Mouse (Mus musculus): ENCODE data around the gene Lrrc74a. TPM values are rescaled to one million over a fixed set of nuclear protein-coding genes. Genes with fewer than 3 reads are reported as not detected.

Lrrc74a gene
- polyA plus RNA-seq, 1 experiment from 2014 or later = not detected

DNA sequence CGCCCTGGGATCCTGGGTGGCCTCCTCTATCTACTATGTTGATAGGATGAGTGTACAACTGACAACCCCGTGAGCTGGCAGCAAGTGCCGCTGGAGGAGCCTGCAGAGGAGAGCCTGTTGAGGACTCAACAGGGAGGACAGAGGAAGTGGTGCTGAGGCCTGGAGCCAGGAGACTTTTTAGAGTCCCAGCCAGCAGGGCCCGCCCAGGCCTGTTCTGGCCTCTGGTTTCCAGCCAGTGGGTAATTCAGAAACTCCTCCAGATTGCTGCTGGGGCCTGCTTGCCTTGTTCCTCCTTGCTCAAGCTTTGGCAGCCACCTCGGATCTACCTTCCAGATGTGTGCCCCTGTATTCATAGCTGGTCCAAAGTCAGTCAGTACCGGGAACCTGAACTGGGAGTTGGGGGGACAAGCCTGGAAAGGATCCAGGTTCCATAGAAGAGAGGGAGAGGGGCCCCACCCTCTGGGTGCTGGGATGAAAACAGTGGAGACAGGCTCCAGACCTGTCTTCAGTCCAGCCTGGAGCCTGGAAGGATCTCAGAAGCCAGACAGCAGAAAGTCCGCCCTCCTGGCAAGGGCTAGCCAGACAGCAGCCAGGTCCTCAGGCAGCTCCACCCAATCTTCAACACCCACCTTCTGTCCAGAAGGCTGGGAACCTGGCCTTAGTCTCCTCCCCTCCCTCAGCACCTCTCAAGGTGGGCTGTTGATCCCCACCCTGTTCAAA is 41.6 kb downstream of the Lrrc74a start:
- 87% methylated on average over 7 of the region's 7 CpGs for WGBS
- Histone ChIP-seq H3K27me3 (ENCODE audit: poor library complexity, severe bottlenecking) (no peaks in the 10 kb centered on the region), H3K4me3 (no peak overlapping the region), H3K27ac (peak overlapping the region; percentile 22; the same call in 1 of the 2 replicates), H3K9me3 (peaks cover 5% of the 10 kb centered on the region; the same call in 1 of the 2 replicates), H3K4me1 (peaks cover 31% of the 10 kb centered on the region), H3K36me3 (replicated peaks) (no peaks in the 10 kb centered on the region)
- DNase-seq (ENCODE audit: extremely low spot score, low spot score) = no peak

DNA sequence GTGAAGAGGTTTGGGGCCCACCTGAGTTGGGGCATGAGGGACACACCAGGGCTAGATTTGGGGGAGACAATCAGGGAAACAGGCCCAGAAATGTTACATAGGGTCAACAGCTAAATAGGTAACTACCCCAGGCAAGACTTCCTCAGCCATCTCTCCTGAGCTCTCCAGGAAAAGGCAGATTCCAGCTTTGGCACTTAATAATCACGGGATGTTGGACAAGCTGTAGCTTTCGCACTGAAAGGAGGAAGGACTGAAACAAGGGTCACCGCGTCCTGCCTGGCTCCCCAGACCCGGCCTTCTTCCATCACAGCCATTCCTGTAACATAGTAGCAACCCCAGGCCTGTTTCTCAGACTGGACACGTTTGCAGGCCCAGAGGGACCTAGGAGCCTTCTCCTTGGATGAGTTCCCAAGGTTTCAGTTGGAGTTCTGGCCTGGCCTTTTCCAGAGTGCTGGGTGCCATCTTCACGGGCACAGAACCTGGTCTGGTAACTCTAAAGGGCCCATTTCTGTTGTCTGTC is 42.2 kb downstream of the Lrrc74a start:
- Histone ChIP-seq H3K36me3 (replicated peaks) (no peaks in the 10 kb centered on the region), H3K4me1 (peaks cover 25% of the 10 kb centered on the region), H3K9me3 (peaks cover 5% of the 10 kb centered on the region; the same call in 1 of the 2 replicates), H3K4me3 (no peak overlapping the region), H3K27me3 (ENCODE audit: poor library complexity, severe bottlenecking) (no peaks in the 10 kb centered on the region), H3K27ac (0 out of 2 replicates have a peak overlapping the region, but pooled peaks have one; percentile 22)
- no peak for DNase-seq (ENCODE audit: extremely low spot score, low spot score)
- 85% methylated on average over 7 of the region's 7 CpGs for WGBS

DNA sequence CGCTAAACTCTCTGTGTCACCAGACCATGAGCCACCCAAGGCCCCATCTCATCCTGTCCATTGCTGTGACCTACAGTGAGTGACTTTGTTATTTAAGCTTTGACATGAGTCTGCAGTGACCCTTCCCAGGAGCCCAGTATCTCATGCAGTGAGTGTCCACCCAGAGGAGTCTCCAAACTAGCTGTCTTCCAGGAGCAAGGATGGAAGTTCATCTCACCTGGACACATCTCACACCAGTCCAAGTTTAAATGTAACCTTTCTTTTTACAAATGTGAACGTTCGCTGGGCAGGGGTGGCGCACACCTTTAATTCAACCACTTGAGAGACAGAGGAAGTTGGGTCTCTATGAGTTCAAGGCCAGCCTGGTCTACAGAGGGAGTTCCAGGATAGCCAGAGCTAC is 44.4 kb downstream of the Lrrc74a start:
- H3K36me3 ChIP-seq (replicated peaks) = no peaks in the 10 kb centered on the region
- H3K27me3 ChIP-seq (ENCODE audit: poor library complexity, severe bottlenecking) = no peaks in the 10 kb centered on the region
- 97% methylated on average over 4 of the region's 4 CpGs for WGBS
- no peak overlapping the region for H3K4me3 ChIP-seq
- H3K27ac ChIP-seq = no peak overlapping the region
- peaks cover 5% of the 10 kb centered on the region; the same call in 1 of the 2 replicates for H3K9me3 ChIP-seq
- peaks cover 12% of the 10 kb centered on the region for H3K4me1 ChIP-seq
- no peak for DNase-seq (ENCODE audit: extremely low spot score, low spot score)

DNA sequence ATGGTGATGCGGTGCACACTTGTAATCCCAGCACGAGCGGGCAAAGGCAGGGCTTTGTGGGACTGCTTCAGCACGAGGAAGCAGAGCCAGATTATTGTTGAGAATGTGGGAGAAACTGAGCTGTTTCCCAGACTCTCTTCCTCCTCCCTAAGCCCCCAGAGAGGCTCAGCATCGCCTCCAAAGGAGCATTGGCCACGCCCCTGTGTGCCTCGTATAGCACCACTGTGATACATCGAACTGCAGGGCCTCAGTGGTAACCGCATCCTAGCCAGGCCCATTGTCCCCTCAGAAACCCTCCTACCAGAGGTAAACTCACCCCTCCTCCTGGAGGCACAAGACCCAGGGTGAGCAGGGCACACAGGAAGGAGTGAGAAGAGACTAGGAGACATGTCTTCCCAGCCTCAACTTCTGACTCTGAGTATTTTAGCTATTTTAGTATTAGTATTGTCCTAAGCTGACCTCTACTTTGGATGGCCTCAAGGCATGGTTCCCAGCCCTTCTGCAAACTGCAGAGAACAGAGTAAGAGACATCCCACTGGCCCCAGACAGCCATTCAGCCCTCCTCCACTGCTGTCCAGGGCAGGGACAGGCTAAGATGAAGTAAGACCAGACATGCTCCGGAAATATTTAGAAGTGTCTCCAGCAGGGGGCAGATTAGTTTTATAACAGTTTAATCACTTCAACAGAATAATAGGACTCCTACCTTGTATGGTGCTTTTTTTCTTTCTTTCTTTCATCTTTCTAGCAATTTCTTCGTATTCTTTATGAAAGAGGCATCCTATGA is 45.2 kb downstream of the Lrrc74a start:
- 52% methylated on average over 11 of the region's 11 CpGs for WGBS
- H3K36me3 ChIP-seq (replicated peaks) = no peaks in the 10 kb centered on the region
- H3K27ac ChIP-seq = peak overlapping the region; percentile 62
- no peak overlapping the region for H3K4me3 ChIP-seq
- H3K4me1 ChIP-seq = peaks cover 19% of the 10 kb centered on the region
- no peak for DNase-seq (ENCODE audit: extremely low spot score, low spot score)
- H3K9me3 ChIP-seq = peaks cover 5% of the 10 kb centered on the region; the same call in 1 of the 2 replicates
- no peaks in the 10 kb centered on the region for H3K27me3 ChIP-seq (ENCODE audit: poor library complexity, severe bottlenecking)

DNA sequence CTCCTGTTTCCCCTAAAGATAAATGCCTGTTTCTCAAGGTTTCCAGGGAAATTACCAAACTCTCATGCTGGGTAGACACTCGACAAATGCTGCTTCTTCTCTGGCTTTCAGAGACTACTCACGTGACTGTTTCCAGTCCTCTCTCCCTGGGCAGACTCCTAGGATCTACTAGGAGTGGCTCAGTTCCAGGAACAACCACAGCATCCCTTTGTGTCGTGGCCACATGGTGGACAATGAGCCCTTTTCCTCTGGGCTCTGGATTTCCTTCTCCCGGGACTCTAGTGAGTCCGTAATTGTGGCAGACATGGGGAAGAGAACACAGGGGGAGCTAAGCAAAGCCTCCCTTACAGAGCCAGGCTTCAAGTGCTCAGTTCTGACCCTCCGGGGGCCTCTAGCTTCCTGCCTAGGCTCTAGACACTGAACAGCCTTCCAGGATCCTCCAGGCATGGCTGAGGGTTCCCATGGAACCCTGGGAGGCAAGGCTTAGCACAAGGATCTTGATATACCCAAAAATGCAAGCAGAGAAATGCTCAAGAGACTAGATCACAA is 47.6 kb downstream of the Lrrc74a start:
- WGBS = 59% methylated on average over 6 of the region's 6 CpGs

DNA sequence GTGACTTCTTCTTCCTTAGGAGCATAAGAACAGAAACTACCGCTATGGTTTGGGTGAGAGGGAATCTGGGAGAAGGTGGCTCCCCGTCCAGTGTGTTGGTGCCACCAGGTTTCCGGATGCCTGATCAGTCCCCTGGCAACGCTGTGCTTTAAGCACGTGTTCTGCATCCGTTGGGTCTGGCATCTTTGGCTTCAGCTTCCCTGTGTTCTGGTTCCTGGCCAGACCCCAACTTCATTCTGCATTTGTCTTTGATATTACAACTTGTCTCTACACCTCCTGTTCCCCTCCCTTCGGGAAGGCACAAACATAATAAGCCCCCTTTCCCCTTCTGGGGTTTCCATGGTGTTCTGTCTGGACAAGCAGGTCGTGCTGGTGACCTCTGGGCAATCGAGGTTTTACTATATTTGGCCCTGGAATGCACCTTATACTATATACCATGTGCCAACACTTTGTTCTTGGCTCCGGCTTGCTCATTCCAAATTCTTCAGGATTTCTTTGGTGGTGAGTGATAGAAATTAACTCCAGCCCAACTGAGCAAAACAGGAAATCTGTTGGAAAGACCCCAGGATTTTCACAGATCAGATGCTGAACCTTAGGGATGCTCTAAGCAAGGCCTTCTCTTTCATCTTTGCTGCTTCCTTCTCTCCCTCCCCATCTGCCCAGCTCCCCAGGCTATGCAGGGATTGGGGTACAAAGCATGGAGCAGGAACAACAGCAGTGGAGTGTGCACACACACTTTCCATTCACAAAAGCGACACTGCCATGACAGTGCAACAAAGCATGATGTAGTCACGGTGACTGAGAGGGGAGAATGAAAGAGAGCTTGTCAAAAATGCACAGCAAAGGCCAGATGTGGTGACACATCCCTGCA is 52.2 kb downstream of the Lrrc74a start:
- H3K9me3 ChIP-seq = no peaks in the 10 kb centered on the region
- H3K4me3 ChIP-seq = no peak overlapping the region
- H3K36me3 ChIP-seq (replicated peaks) = no peaks in the 10 kb centered on the region
- no peak for DNase-seq (ENCODE audit: extremely low spot score, low spot score)
- 57% methylated on average over 12 of the region's 12 CpGs for WGBS
- peaks cover 50% of the 10 kb centered on the region for H3K4me1 ChIP-seq
- H3K27ac ChIP-seq = peak overlapping the region; percentile 74
- no peaks in the 10 kb centered on the region for H3K27me3 ChIP-seq (ENCODE audit: poor library complexity, severe bottlenecking)

More for the DNA sequence above, 47.6 kb downstream of the Lrrc74a start:
- Histone ChIP-seq H3K27me3 (ENCODE audit: poor library complexity, severe bottlenecking) (no peaks in the 10 kb centered on the region), H3K4me3 (no peak overlapping the region), H3K36me3 (replicated peaks) (no peaks in the 10 kb centered on the region), H3K9me3 (no peaks in the 10 kb centered on the region), H3K4me1 (peaks cover 34% of the 10 kb centered on the region), H3K27ac (peak overlapping the region; percentile 40; the same call in 1 of the 2 replicates)
- DNase-seq (ENCODE audit: extremely low spot score, low spot score) = no peak

DNA sequence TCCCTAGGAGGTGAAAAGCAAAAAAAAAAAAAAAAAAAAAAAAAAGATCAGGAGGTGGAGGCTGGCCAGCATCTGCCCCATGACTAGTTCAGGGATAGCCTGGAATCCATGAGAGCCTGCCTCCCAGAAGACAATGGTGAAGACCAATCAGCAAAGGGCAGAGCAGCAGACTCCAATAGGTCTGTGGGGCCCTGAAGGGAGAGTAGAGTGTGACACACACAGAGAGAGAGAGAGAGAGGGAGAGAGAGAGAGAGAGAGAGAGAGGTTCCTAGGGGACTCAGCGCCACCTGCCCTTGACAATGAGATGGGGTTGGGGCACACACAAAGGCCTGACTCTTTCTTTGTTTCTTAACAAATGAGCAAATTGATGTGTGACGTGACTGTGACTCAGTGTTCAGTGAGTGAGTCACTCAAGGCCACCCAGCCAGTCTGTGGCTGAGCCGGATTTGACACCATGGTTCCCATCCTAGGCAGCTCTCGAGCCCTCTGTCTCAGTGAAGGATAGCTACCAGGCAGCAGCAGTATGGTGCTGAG is 52.9 kb downstream of the Lrrc74a start:
- DNase-seq (ENCODE audit: extremely low spot score, low spot score) = peak; percentile 47
- no peaks in the 10 kb centered on the region for H3K27me3 ChIP-seq (ENCODE audit: poor library complexity, severe bottlenecking)
- H3K4me3 ChIP-seq = no peak overlapping the region
- 40% methylated on average over 4 of the region's 4 CpGs for WGBS
- no peaks in the 10 kb centered on the region for H3K9me3 ChIP-seq
- no peaks in the 10 kb centered on the region for H3K36me3 ChIP-seq (replicated peaks)
- peak overlapping the region; percentile 74 for H3K27ac ChIP-seq
- peaks cover 46% of the 10 kb centered on the region for H3K4me1 ChIP-seq

DNA sequence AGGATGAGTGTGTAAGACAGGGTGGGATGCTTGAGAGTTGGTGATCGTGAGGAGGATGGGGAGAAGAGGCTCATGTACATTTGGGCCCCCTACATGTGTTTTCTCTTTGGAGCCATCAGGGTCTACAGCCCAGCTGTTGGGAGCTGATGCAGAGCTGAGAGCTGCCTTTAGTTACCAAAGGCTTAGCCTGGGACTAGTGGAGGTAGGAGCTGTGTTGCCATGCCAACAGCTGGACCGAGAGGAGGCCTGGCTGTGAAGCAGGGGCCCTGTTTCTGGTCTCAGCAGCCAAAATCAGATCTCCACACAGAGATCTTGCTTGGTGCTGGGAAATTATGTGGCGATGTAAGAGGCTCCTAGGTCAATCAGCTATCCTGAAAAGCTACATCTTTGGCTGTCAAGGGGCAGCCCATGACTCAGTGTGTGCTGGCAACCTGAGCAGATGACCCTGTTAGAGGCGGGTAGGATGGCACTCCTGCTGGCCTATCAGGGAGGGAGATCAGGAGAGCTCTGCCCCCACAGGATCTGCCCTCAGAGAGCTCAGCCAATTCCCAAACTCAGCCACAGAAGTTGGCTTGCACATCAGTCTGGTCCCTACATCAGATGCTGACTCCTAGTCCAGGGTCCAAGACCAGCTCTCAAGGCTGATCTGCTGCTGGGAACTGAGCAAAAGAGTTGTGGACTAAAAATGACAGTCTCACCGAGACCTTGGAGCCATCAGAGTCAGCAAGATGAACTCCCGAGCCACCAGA is 56.1 kb downstream of the Lrrc74a start:
- DNase-seq (ENCODE audit: extremely low spot score, low spot score) = peak; percentile 29
- H3K27me3 ChIP-seq (ENCODE audit: poor library complexity, severe bottlenecking) = no peaks in the 10 kb centered on the region
- no peaks in the 10 kb centered on the region for H3K9me3 ChIP-seq
- H3K27ac ChIP-seq = peak overlapping the region; percentile 74
- 50% methylated on average over 6 of the region's 6 CpGs for WGBS
- H3K4me1 ChIP-seq = peaks cover 52% of the 10 kb centered on the region
- H3K36me3 ChIP-seq (replicated peaks) = no peaks in the 10 kb centered on the region
- no peak overlapping the region for H3K4me3 ChIP-seq

DNA sequence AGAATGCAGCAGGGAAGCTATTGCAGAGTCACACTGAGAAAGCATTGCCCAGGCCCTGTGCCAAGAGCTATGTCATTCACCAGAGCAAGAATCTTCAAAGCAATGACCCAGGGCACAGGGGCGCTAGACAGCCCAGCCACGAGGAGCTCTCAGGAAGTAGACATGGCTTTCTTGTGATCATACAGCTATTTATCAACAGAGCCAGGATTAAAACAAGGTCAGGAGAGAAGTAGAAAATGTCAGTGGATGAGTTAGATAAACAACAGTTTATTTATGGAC is 56.6 kb downstream of the Lrrc74a start:
- Histone ChIP-seq H3K9me3 (no peaks in the 10 kb centered on the region), H3K4me1 (peaks cover 52% of the 10 kb centered on the region), H3K27ac (peak overlapping the region; percentile 74; the same call in 1 of the 2 replicates), H3K27me3 (ENCODE audit: poor library complexity, severe bottlenecking) (no peaks in the 10 kb centered on the region), H3K4me3 (no peak overlapping the region), H3K36me3 (replicated peaks) (no peaks in the 10 kb centered on the region)
- no peak for DNase-seq (ENCODE audit: extremely low spot score, low spot score)
- WGBS = 56% methylated on average over 2 of the region's 2 CpGs

DNA sequence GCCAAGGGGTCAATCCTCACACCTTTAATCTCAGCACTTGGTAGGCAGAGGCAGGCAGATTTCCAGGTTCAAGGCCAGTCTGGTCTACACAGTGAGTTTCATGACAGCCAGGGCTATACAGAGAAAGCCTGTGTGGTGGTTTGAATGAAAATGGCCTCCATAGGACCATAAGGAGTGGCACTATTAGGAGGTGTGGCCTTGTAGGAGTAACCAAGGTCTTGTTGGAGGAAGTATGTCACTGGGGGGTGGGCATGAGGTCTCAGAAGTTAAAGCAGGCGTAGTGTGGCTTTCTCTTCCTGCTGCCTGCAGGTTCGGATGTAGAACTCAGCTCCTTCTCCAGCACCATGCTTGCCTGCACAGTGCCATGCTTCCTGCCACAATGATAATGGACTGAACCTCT is 57.8 kb downstream of the Lrrc74a start:
- no peak for DNase-seq (ENCODE audit: extremely low spot score, low spot score)
- H3K27ac ChIP-seq = no peak overlapping the region
- no peaks in the 10 kb centered on the region for H3K9me3 ChIP-seq
- 81% methylated on average over 2 of the region's 2 CpGs for WGBS
- H3K4me1 ChIP-seq = peaks cover 49% of the 10 kb centered on the region
- H3K27me3 ChIP-seq (ENCODE audit: poor library complexity, severe bottlenecking) = no peaks in the 10 kb centered on the region
- no peaks in the 10 kb centered on the region for H3K36me3 ChIP-seq (replicated peaks)
- H3K4me3 ChIP-seq = no peak overlapping the region

DNA sequence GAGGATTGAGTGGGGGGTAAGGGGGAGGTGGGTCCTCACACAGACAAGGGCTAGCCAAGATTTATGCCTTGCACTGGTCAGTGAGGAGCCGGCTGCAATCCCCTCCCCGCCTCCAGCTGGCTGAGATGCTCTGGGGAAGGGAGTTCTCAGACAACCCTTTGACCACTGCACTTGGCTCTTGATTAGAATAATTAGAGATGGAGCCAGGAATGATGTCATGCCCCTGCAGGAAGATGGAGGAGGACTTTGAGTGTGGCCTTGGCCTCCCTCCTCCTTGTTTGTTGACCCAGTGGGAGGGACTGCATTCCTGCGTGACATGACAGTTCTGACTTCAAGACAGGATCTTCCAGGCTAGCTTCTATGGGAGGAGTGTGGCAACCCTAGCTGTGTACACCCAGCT is 59.7 kb downstream of the Lrrc74a start:
- Histone ChIP-seq H3K27ac (peak overlapping the region; percentile 51; the same call in 1 of the 2 replicates), H3K27me3 (ENCODE audit: poor library complexity, severe bottlenecking) (no peaks in the 10 kb centered on the region), H3K36me3 (replicated peaks) (no peaks in the 10 kb centered on the region), H3K4me1 (peaks cover 51% of the 10 kb centered on the region), H3K9me3 (no peaks in the 10 kb centered on the region), H3K4me3 (no peak overlapping the region)
- 74% methylated on average over 3 of the region's 3 CpGs for WGBS
- no peak for DNase-seq (ENCODE audit: extremely low spot score, low spot score)

Measured in forebrain, embryonic 10.5 days (tissue).